Mouse (Mus musculus) E14TG2a.4 (cell line): ENCODE results near the gene Fgfrl1.

ENCODE experiments used
- H3K27me3 ChIP-seq: 2 replicates; pipeline ENCODE4 v1.6.1; 2014; ENCODE audit warnings: low read length, control low read depth; ENCODE audit not compliant: insufficient read depth
- H3K36me3 ChIP-seq: 2 replicates; pipeline ENCODE4 v1.6.1; 2014; ENCODE audit warnings: low read length, control low read depth; ENCODE audit not compliant: insufficient read depth
- H3K4me1 ChIP-seq: replicated peaks from 2 replicates; pipeline ENCODE4 v1.6.1; 2014; ENCODE audit warnings: low read depth, low read length, control low read depth
- H3K4me3 ChIP-seq: replicated peaks from 2 replicates; pipeline ENCODE4 v1.5.1; 2014; ENCODE audit warnings: mild to moderate bottlenecking, low read length
- H3K9me3 ChIP-seq: 2 replicates; pipeline ENCODE4 v1.6.1; 2014; ENCODE audit warnings: low read length, control low read depth
- CTCF ChIP-seq: conservative IDR thresholded peaks from 2 replicates; pipeline ENCODE4 v1.5.1; 2014; ENCODE audit warnings: low read length
- NANOG ChIP-seq: IDR thresholded peaks from 2 replicates; pipeline ENCODE4 v1.6.1; 2014; ENCODE audit warnings: borderline replicate concordance, low read length, mixed read lengths
- POU5F1 ChIP-seq: IDR thresholded peaks from 2 replicates; pipeline ENCODE4 v1.6.1; 2014; ENCODE audit warnings: low read length, borderline replicate concordance

Gene Fgfrl1

DNA sequence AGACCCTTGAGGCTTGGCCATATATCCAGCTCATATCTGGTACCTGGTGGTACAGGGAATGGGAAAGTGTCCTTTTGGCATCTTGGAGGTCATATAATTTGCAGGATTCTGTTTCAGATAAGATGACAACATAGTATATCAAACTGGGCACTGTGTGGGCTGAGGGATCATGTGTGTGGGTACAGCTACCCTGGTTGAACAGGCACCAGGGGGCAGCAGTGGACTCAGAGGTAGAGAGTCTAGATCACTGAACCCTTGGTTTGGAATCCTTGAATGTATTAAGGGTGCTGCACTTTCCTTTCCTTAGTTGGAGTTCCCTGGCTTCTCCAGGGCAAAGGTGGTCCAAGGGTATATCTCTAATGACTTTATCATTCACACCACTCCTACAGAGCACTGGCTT, 21.4 kb upstream of the Fgfrl1 start:
- Histone ChIP-seq H3K9me3 (no peaks in the 10 kb centered on the region), H3K27me3 (peaks cover 3% of the 10 kb centered on the region)

GRCm38 (mm10) chr5:108671757-108672156, 20.4 kb upstream of the Fgfrl1 start:
- Histone ChIP-seq H3K9me3 (no peaks in the 10 kb centered on the region), H3K4me3 (no peak overlapping the region), H3K4me1 (peaks cover 36% of the 10 kb centered on the region), H3K36me3 (peaks cover 17% of the 10 kb centered on the region), H3K27me3 (peaks cover 11% of the 10 kb centered on the region)
- TF ChIP-seq NANOG (no peak), CTCF (peak; percentile 24), POU5F1 (no peak)

More for the DNA sequence above, 21.4 kb upstream of the Fgfrl1 start:
- H3K36me3 ChIP-seq: peaks cover 17% of the 10 kb centered on the region
- no peak for TF ChIP-seq POU5F1
- no peak for TF ChIP-seq NANOG
- TF ChIP-seq CTCF: peak; percentile 28
- peaks cover 31% of the 10 kb centered on the region for H3K4me1 ChIP-seq
- H3K4me3 ChIP-seq: no peak overlapping the region

DNA sequence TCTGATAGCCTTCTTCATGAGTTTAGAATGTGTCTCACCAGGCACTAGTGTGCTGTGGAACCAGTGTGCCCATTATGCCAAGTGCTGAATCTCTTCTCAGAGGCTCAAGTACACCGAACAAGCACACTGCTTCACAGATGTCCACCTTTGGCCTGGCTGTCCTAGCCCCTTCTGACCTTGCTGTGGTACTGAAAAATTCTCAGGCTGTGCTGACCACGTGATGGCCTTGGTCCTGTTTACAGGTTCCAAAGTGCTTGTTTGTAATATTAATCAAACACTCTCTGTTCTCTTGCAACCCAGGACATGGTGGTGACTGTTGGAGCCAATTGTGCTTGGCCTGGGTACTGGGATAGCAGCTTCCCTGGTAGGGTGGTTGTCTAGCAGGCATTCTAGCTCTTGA, 17.6 kb upstream of the Fgfrl1 start:
- Histone ChIP-seq H3K9me3 (no peaks in the 10 kb centered on the region), H3K27me3 (peaks cover 15% of the 10 kb centered on the region), H3K36me3 (peaks cover 17% of the 10 kb centered on the region), H3K4me1 (peaks cover 33% of the 10 kb centered on the region), H3K4me3 (no peak overlapping the region)
- TF ChIP-seq POU5F1 (no peak), NANOG (no peak), CTCF (no peak)

DNA sequence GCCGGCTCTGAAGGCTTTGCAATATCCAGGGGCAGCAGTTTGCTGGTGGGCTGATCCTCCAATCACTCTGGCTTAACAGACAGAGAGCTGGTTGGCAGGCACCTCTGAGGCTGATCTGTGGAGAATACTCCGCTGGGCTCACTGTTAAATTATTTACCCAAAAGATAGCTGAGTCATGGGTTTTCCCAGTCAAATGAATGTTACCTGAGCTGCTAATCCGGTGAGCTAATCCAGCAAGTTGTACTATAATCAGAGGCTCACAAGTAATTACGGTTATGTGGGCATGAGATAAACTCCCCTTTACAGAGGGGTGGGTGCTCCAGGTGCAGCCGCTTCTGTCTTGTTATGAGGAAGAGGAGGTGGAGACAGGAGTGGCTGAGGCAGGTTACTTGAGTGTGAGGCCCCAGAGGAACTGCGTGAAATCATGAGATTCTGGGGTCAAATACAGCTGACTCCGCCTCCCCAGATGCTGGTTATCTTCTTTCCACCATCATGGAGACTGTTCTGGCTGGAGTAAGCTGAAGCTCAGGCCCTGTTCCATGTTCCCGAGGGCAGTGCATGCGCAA, 16.8 kb upstream of the Fgfrl1 start, which contains the start of gene Slc26a1:
Gene Slc26a1 (minus strand): TSS at position 319 of the 566 bp plus-strand sequence.
- Histone ChIP-seq H3K36me3 (peaks cover 17% of the 10 kb centered on the region), H3K4me3 (no peak within 1 kb of the TSS), H3K27me3 (peaks cover 15% of the 10 kb centered on the region), H3K4me1 (peaks cover 31% of the 10 kb centered on the region), H3K9me3 (no peaks in the 10 kb centered on the region)
- TF ChIP-seq NANOG (no peak), CTCF (no peak), POU5F1 (no peak)

GRCm38 (mm10) chr5:108676772-108677498, 15.2 kb upstream of the Fgfrl1 start:
- Histone ChIP-seq H3K36me3 (peaks cover 12% of the 10 kb centered on the region), H3K27me3 (peaks cover 15% of the 10 kb centered on the region), H3K4me3 (peak overlapping the region; percentile 75), H3K9me3 (no peaks in the 10 kb centered on the region), H3K4me1 (peaks cover 25% of the 10 kb centered on the region)
- TF ChIP-seq POU5F1: no peak
- TF ChIP-seq CTCF: no peak
- no peak for TF ChIP-seq NANOG

- peaks cover 15% of the 10 kb centered on the region for H3K27me3 ChIP-seq
- peaks cover 25% of the 10 kb centered on the region for H3K4me1 ChIP-seq
- H3K36me3 ChIP-seq: 0 out of 2 replicates have a peak, but pooled peaks cover 5% of the 10 kb centered on the region
- TF ChIP-seq CTCF: no peak
- TF ChIP-seq NANOG: no peak
- no peak for TF ChIP-seq POU5F1
- peak overlapping the region; percentile 75 for H3K4me3 ChIP-seq
- H3K9me3 ChIP-seq: no peaks in the 10 kb centered on the region
Measured at GRCm38 (mm10) chr5:108677605-108678295, 14.4 kb upstream of the Fgfrl1 start.

DNA sequence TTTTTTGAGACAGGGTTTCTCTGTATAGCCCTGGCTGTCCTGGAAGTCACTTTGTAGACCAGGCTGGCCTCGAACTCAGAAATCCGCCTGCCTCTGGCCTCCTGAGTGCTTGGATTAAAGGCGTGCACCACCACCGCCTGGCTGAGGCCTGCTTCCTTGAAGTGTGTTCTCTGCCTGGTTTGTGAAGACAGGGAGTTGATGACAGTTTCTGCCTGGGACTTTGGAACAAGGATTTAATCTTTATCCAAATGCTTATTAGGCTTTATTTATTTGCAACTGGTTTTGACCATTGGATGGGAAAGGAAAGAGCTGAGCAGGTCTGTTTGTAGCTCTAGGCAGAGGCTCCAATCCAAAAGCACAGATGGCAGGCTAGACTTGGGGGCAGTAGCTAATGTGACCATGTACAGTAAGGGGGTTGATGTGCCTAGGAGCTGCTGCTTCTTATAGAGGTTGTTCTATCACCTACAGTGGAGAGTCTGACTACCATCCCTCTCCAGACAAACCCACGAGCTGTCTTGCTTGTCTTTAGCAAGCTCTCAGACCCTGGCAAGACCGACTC, 13.8 kb upstream of the Fgfrl1 start:
- Histone ChIP-seq H3K4me1 (peaks cover 25% of the 10 kb centered on the region), H3K9me3 (no peaks in the 10 kb centered on the region), H3K27me3 (peaks cover 15% of the 10 kb centered on the region), H3K4me3 (no peak overlapping the region), H3K36me3 (0 out of 2 replicates have a peak, but pooled peaks cover 3% of the 10 kb centered on the region)
- TF ChIP-seq POU5F1 (no peak), CTCF (no peak), NANOG (no peak)

DNA sequence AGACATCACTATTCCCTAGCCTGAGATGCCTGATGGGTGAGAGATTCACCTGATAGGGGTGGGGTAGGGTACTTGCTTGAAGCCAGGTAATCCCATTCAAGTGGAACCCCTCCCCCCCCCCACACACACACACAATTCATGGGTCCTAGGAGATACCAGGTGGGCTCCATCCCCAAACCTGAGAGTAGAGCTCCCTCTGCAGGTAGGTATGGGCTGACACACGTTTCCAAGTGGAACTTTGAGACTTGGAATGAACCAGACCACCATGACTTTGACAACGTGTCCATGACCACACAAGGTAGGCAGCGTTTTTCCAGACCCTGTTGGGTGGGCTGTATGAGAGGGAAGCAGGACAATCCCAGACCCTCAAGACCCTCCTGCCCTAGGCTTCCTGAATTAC, 12.3 kb upstream of the Fgfrl1 start:
- peak; percentile 29 for TF ChIP-seq CTCF
- TF ChIP-seq POU5F1: no peak
- H3K36me3 ChIP-seq: 0 out of 2 replicates have a peak, but pooled peaks cover 3% of the 10 kb centered on the region
- H3K27me3 ChIP-seq: peaks cover 15% of the 10 kb centered on the region
- peaks cover 25% of the 10 kb centered on the region for H3K4me1 ChIP-seq
- H3K9me3 ChIP-seq: no peaks in the 10 kb centered on the region
- H3K4me3 ChIP-seq: no peak overlapping the region
